Mouse (Mus musculus): ENCODE results near the gene 1700007K13Rik. TPM values are rescaled to one million over a fixed set of nuclear protein-coding genes. Genes with fewer than 3 reads are reported as not detected.

1700007K13Rik gene
- total RNA-seq (2023), result not detected

DNA sequence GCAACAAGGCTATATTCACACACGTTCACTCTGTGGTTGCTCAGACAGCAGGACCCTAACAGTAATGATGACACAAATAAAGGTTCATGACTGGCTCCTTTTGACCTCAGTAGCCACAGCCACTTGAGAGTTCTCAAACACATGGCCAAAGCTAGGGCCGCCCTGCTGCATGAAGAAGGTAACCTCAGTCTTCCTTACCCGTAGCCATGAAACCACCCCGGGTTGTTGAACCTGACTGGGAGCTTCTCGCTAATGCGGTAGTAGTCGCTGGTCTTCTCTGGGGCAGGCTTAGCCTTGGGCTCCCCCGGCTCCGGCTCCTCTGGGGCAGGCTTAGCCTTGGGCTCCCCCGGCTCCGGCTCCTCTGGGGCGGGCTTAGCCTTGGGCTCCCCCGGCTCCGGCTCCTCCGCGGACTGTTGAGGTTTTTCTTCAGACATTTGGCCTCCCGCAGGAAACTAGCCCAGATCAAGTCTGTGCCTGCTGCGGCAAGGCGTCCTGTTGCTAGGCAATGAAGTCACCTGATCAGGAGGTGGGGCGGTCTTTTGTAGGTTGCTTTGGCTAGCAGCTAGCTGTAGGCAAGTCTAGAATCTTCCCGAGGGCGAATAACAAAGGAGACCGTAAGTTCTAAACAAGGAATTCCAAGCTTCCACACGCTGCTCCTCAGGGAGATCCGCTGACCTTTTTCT is at the start of gene 1700007K13Rik:
1700007K13Rik (minus strand) TSS at position 497 of the 683 bp plus-strand sequence.

DNA sequence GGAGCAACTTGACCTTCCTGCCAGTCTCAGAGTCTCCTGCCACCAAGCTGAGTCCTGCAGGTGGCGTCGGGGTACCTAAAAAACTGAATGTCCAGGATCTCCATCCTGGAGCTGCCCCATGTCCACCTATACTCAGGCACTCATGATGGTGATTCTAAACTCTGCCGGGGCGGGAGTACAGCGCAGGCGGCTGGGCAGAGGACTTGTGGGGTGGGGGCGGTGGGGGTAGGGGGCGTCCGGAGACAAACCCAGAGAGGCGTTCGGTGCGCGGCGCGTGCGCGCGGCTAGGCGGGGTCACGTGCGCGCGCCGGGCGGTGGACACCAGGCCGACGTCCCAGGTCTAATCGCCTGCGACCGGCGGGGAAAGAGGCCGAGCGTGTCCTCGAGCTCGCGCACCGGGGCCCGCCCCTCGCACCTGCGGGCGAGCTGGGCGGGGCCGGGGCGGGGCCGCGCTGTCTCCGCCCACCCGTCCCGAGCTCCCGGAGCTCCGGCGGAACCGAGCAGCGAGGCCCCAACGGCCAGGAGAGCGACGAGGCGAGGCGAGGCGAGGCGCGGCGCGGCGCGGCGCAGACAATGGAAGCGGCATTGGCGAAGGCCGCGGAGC is 46.8 kb upstream of the 1700007K13Rik start, which contains the start of gene Ralgds:
Ralgds (plus strand) TSS at position 328 of the 604 bp plus-strand sequence.

DNA sequence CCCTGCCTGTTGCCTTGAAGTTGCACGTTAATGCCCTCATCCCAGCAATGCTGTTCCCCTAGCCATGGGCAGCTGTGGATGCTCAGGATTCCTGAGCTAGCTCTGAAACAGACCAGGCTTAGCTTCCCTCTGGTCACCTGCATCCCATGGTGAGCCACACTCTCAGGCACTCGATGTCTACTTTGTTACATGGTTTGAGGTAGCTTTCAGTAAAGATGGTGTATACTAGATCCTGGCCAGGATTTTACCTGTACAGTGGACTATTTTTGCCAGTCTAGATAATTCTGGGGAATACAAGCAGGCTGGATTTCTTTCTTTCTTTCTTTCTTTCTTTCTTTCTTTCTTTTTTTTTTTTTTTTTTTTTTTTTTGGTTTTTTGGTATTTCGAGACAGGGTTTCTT is 39.7 kb upstream of the 1700007K13Rik start, which contains the start of gene Gm10134:
Gm10134 (plus strand) TSS at position 301 of the 400 bp plus-strand sequence.

DNA sequence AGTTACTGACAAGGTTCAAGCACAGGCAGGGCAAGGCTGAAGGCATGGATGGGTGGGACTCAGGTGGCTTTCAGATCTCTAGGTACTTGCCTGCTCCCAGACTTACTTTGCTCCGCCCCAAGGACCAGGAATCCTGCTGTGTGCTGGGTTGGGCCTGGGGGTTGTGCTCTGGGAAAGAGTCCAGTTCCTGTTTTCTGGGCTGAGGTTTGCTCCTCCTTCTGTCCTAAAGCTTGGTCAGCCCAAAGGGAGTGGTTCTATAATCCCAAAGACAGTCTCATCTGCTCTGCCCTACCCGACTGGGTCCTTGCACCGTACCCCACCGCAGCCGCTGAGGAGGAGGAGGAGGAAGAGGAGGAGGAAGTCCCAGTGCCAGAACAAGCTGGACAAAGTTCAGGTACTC is 30.5 kb upstream of the 1700007K13Rik start, which contains the start of gene Gbgt1:
Gbgt1 (plus strand) TSS at position 221 of the 400 bp plus-strand sequence.

DNA sequence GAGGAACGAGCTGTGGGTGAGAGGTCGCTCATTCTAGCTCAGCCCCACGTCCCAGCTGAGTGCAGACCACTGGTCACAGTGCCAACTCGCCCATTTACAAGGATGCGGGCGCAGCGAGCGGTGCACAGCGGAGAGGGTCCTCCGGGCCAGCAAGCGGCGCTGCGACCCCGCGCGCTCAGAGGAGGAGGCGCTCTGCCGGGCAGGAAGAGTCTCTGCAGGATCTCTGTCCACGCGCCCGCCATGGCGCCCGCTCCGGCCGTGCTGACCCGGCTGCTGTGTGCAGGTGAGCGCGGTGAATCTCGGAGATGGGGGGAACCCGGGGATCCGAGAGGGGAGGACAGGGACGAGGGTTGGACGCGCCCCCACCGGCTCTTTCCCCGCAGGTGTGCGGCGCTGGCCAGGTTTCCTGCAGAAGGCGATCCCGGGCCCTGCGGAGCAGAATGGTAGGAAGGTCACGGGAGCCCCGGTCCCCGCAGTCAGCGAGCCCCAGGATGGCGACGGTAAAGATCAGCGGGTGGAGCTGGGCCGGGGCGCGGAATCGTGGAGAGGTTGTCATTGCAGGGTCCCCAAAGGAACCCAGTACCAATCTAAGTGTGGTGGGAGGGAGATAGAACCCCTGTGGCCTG is 1.8 kb upstream of the 1700007K13Rik start, which contains the start of gene Mrps2:
Mrps2 (plus strand) TSS at position 207 of the 626 bp plus-strand sequence.

DNA sequence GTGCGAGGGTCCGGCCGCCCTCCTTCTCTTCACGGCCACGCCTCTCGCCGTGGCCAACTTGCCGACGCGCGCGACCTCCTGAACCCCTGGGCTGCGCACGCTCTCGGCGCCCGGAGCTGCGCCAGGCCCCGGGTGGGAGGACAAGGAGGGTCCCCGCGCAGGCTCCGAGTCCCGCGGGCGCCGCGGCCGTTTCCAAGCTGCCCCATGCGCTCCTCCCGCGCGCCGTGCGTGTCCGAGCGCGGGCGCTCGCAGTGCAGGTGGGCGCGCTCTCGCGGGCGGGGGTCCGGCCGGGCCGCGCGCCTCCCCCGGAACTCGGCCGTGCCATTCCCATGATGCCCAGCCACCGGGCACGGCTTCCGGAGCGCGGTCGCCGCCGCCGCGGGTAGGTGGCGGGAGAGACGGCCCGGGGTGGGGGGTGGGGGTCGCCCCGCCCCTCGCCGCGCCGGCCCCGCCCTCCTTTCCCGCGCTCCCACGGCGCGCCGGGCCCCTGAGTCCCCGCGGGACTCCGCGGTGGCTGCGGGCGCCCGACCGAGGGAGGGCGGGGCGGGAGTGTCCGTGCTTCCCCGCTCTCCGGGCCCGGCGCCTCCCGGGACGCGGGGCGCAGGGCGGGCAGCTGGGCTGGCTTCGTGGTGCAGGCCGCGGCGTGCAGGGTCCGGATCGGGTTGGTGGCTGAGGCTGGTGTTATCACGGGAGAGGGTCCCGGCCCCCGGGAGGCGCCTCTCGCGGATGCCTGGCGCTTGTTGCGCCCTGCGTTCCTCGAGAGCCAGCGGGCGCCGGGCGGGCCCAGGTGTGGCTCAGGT is 19.4 kb downstream of the 1700007K13Rik start, which contains the start of gene Ppp1r26:
Ppp1r26 (plus strand) TSS at position 286 of the 800 bp plus-strand sequence.

Other genes with a start within 250 kb of the 1700007K13Rik start
- under 1 TPM; 0.24 to 0.76 TPM for gene Ppp1r26, start 19.5 kb downstream of the 1700007K13Rik start, total RNA-seq (2023)
- 10 to 100 TPM; 21.9 to 22.0 TPM for gene Mrps2, start 1.7 kb upstream of the 1700007K13Rik start, total RNA-seq (2023)
- gene Gbgt1, start 30.6 kb upstream of the 1700007K13Rik start, total RNA-seq (2023), result 10 to 100 TPM; 68.7 to 79.5 TPM
- 10 to 100 TPM; 22.0 to 30.8 TPM for gene Gm10134, start 39.8 kb upstream of the 1700007K13Rik start, total RNA-seq (2023)
- gene Ralgds, start 46.8 kb upstream of the 1700007K13Rik start, total RNA-seq (2023), result 10 to 100 TPM; 30.8 to 31.5 TPM
- gene Cel, start 97.1 kb upstream of the 1700007K13Rik start, total RNA-seq (2023), result under 1 TPM; 0.47 to 0.49 TPM
- 10 to 100 TPM; 23.6 to 28.6 TPM for gene Gtf3c5, start 117.4 kb upstream of the 1700007K13Rik start, total RNA-seq (2023)
- gene Gfi1b, start 155.7 kb upstream of the 1700007K13Rik start, total RNA-seq (2023), result 1 to 10 TPM; 2.8 to 3.5 TPM
- 10 to 100 TPM; 30.2 to 31.9 TPM for gene Tsc1, start 174.9 kb upstream of the 1700007K13Rik start, total RNA-seq (2023)
- 10 to 100 TPM in 1 of 2 experiments, 1 to 10 TPM in 1; 9.1 to 13.3 TPM for gene Spaca9, start 233.4 kb upstream of the 1700007K13Rik start, total RNA-seq (2023)
- 10 to 100 TPM in 1 of 2 experiments, 1 to 10 TPM in 1; 7.8 to 10.3 TPM for gene Ak8, start 233.8 kb upstream of the 1700007K13Rik start, total RNA-seq (2023)